Mouse (Mus musculus): ENCODE measurements at regions not wholly inside any gene's neighbourhood (a gene's known extent, or its start where the extent isn't known, plus 50 kb on each side); places are given as distances from the start of the nearest gene placed in this dataset.

- Histone ChIP-seq H3K4me1 (replicated peaks; ENCODE audit: control insufficient read depth, insufficient read depth, low read length) (peaks cover 3% of the 10 kb centered on the region; the same call in 1 of the 2 replicates), H3K4me3 (ENCODE audit: low read depth, low read length) (no peak overlapping the region), H3K9ac (ENCODE audit: low read length) (no peak overlapping the region), H3K27ac (ENCODE audit: low read depth) (no peak overlapping the region), H3K9me3 (ENCODE audit: control insufficient read depth, low read length) (no peaks in the 10 kb centered on the region), H3K27me3 (replicated peaks; ENCODE audit: control insufficient read depth, insufficient read depth, low read length) (no peaks in the 10 kb centered on the region), H3K36me3 (ENCODE audit: control insufficient read depth, insufficient read depth, low read length) (no peaks in the 10 kb centered on the region), H3K4me2 (ENCODE audit: low read length) (no peak overlapping the region)
- no peak for DNase-seq (ENCODE audit: low spot score)
- ATAC-seq (replicated peaks; ENCODE audit: low FRiP score, low TSS enrichment, low read depth) = no peak
- 14% methylated on average over 7 of the region's 7 CpGs for WGBS
These were observed 255.2 kb upstream of the Arid1b start for GRCm38 (mm10) chr17:4738717-4739485.

- Histone ChIP-seq H3K4me1 (replicated peaks; ENCODE audit: control insufficient read depth, insufficient read depth, low read length) (no peaks in the 10 kb centered on the region; the same call in 1 of the 2 replicates), H3K4me3 (ENCODE audit: low read depth, low read length) (no peak overlapping the region), H3K36me3 (ENCODE audit: control insufficient read depth, insufficient read depth, low read length) (no peaks in the 10 kb centered on the region), H3K9me3 (ENCODE audit: control insufficient read depth, low read length) (no peaks in the 10 kb centered on the region), H3K9ac (ENCODE audit: low read length) (no peak overlapping the region), H3K27me3 (replicated peaks; ENCODE audit: control insufficient read depth, insufficient read depth, low read length) (no peaks in the 10 kb centered on the region), H3K27ac (ENCODE audit: low read depth) (no peak overlapping the region), H3K4me2 (ENCODE audit: low read length) (no peak overlapping the region)
- 34% methylated on average over 5 of the region's 5 CpGs for WGBS
- no peak for DNase-seq (ENCODE audit: low spot score)
- no peak for ATAC-seq (replicated peaks; ENCODE audit: low FRiP score, low TSS enrichment, low read depth)
These were observed 253.3 kb upstream of the Arid1b start for GRCm38 (mm10) chr17:4740784-4741183.

DNA sequence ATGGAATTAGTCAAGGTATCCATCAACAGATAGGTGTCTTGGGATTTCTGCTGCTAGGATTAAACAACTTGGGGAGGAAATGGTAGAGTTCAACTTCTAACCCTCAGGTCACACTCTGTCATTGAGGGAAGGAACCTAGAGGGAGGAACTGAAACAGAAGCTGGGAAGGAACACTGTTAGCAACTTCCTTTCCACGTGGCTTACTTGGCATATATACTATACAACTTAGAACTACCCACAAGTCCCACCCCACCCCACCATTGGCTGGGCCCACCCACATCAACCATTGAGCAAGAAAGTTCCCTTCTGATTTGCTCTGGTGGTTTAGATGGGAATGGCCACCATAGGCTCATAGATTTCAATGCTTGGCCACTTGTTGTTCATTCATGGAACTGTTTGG lies 251.8 kb upstream of the Arid1b start:
- Histone ChIP-seq H3K9me3 (ENCODE audit: control insufficient read depth, low read length) (no peaks in the 10 kb centered on the region), H3K27me3 (replicated peaks; ENCODE audit: control insufficient read depth, insufficient read depth, low read length) (no peaks in the 10 kb centered on the region), H3K36me3 (ENCODE audit: control insufficient read depth, insufficient read depth, low read length) (no peaks in the 10 kb centered on the region), H3K4me2 (ENCODE audit: low read length) (no peak overlapping the region), H3K9ac (ENCODE audit: low read length) (no peak overlapping the region), H3K4me3 (ENCODE audit: low read depth, low read length) (no peak overlapping the region), H3K27ac (ENCODE audit: low read depth) (no peak overlapping the region), H3K4me1 (replicated peaks; ENCODE audit: control insufficient read depth, insufficient read depth, low read length) (no peaks in the 10 kb centered on the region; the same call in 1 of the 2 replicates)
- WGBS = 67% methylated on average over 1 of the region's 1 CpGs
- DNase-seq (ENCODE audit: low spot score) = no peak
- ATAC-seq (replicated peaks; ENCODE audit: low FRiP score, low TSS enrichment, low read depth) = no peak

DNA sequence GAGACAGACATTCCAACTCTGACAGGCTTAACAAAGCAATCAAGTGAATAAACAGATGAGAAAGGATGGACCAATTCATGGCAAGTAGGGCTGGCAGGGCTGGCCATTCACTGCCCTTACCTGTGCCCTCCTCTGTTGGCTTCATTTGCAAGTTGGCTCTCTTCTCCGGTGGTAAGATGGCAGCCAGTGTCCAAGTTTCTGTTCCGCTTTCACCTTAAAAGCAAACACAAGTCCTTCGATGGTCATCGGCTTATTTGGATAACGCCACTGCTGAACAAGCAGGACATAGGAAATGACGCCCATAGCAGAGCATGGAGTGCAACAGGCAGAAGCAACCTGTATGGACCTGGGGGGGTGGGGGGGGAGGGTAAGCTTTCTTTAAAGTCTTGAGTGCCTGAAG lies 231.2 kb upstream of the Arid1b start:
- H3K4me3 ChIP-seq (ENCODE audit: low read depth, low read length) = no peak overlapping the region

DNA sequence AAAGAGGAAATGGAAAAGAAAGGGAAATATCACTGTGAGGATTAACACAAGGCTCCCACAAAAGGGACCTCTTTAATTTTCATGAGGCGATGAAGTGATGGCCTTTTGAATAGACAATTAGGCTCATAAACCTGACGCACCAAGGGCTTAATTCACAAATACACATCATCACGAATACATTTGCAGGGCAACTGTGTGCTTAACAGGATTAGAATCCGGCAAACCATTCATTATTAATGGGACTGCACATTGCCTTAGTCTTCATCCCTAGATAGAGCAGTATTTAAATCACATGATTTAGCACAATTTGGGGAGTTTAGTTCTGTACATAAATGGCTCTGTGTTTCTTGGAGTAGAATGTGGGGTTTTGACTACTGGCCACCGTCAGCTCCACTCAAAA lies 228.4 kb upstream of the Arid1b start:
- Histone ChIP-seq H3K27me3 (replicated peaks; ENCODE audit: control insufficient read depth, insufficient read depth, low read length) (no peaks in the 10 kb centered on the region), H3K4me3 (ENCODE audit: low read depth, low read length) (no peak overlapping the region), H3K4me2 (ENCODE audit: low read length) (no peak overlapping the region), H3K9me3 (ENCODE audit: control insufficient read depth, low read length) (no peaks in the 10 kb centered on the region), H3K4me1 (replicated peaks; ENCODE audit: control insufficient read depth, insufficient read depth, low read length) (no peaks in the 10 kb centered on the region), H3K27ac (ENCODE audit: low read depth) (no peak overlapping the region), H3K36me3 (ENCODE audit: control insufficient read depth, insufficient read depth, low read length) (no peaks in the 10 kb centered on the region), H3K9ac (ENCODE audit: low read length) (no peak overlapping the region)
- ATAC-seq (replicated peaks; ENCODE audit: low FRiP score, low TSS enrichment, low read depth) = no peak
- DNase-seq (ENCODE audit: low spot score) = no peak
- WGBS = 87% methylated on average over 5 of the region's 5 CpGs

More for the DNA sequence above, 231.2 kb upstream of the Arid1b start:
- Histone ChIP-seq H3K9ac (ENCODE audit: low read length) (no peak overlapping the region), H3K27ac (ENCODE audit: low read depth) (no peak overlapping the region), H3K4me1 (replicated peaks; ENCODE audit: control insufficient read depth, insufficient read depth, low read length) (no peaks in the 10 kb centered on the region), H3K36me3 (ENCODE audit: control insufficient read depth, insufficient read depth, low read length) (no peaks in the 10 kb centered on the region), H3K4me2 (ENCODE audit: low read length) (no peak overlapping the region), H3K9me3 (ENCODE audit: control insufficient read depth, low read length) (no peaks in the 10 kb centered on the region), H3K27me3 (replicated peaks; ENCODE audit: control insufficient read depth, insufficient read depth, low read length) (no peaks in the 10 kb centered on the region)
- WGBS = 89% methylated on average over 6 of the region's 6 CpGs
- ATAC-seq (replicated peaks; ENCODE audit: low FRiP score, low TSS enrichment, low read depth) = no peak
- no peak for DNase-seq (ENCODE audit: low spot score)

DNA sequence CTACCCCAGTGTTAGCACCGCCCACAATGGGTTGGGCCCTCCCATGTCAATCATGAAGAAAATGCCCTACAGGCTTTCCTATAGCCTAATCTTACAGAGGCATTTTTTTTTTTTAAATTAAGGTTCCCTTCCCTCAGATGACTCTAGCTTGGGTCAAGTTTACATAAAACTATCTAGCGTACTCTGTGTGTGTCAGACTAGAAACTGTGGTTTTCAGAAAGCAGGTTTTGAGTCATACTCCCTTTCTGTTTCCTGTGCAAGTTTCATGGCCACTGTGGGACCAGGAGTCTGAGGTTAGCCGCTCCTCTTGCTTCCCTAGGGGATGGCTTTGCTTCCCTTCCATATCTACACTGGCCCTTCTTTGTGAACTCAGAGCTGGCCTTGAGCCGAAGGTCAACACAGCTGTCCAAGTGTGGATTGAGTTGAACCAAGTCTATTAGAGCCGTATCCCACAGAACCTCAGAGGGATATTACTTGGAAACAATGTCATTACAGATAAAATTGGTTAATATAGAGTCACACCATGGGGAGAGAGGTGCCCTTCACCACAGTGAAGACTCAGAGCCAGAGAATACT lies 226.1 kb upstream of the Arid1b start:
- ATAC-seq (replicated peaks; ENCODE audit: low FRiP score, low TSS enrichment, low read depth) (no peak), DNase-seq (ENCODE audit: low spot score) (no peak)
- no peak overlapping the region for H3K27ac ChIP-seq (ENCODE audit: low read depth)
- H3K36me3 ChIP-seq (ENCODE audit: control insufficient read depth, insufficient read depth, low read length) = no peaks in the 10 kb centered on the region
- no peaks in the 10 kb centered on the region for H3K27me3 ChIP-seq (replicated peaks; ENCODE audit: control insufficient read depth, insufficient read depth, low read length)
- no peaks in the 10 kb centered on the region for H3K9me3 ChIP-seq (ENCODE audit: control insufficient read depth, low read length)
- H3K9ac ChIP-seq (ENCODE audit: low read length) = no peak overlapping the region
- H3K4me1 ChIP-seq (replicated peaks; ENCODE audit: control insufficient read depth, insufficient read depth, low read length) = no peaks in the 10 kb centered on the region
- WGBS = 92% methylated on average over 5 of the region's 5 CpGs
- no peak overlapping the region for H3K4me2 ChIP-seq (ENCODE audit: low read length)
- no peak overlapping the region for H3K4me3 ChIP-seq (ENCODE audit: low read depth, low read length)

DNA sequence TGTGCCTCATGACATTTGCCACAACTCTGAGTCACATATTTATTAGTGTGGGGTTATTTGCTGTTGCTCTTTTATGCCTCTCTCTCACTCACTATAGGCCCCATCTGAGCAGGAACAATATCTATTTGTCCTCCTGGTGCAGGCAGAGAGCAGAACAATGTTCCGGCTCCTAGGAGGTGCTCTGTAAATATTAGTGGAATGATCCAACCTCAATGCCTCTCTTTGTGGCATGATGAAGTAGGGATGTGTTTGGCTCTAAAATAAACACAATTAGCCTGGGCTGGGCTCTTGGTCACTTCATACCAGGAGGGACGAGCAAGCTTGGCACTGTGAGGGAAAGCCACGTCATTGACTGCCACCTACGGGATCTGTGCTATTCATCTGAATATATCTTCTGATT lies 224.8 kb upstream of the Arid1b start:
- Histone ChIP-seq H3K36me3 (ENCODE audit: control insufficient read depth, insufficient read depth, low read length) (no peaks in the 10 kb centered on the region), H3K4me3 (ENCODE audit: low read depth, low read length) (no peak overlapping the region)
- ATAC-seq (replicated peaks; ENCODE audit: low FRiP score, low TSS enrichment, low read depth) = 0 out of 2 replicates have a peak, but pooled peaks have one; percentile 23

GRCm38 (mm10) chr17:4770052-4770451 lies 224.1 kb upstream of the Arid1b start:
- 77% methylated on average over 3 of the region's 3 CpGs for WGBS
- no peak for DNase-seq (ENCODE audit: low spot score)
- no peaks in the 10 kb centered on the region for H3K27me3 ChIP-seq (replicated peaks; ENCODE audit: control insufficient read depth, insufficient read depth, low read length)

More for the DNA sequence above, 224.8 kb upstream of the Arid1b start:
- H3K27me3 ChIP-seq (replicated peaks; ENCODE audit: control insufficient read depth, insufficient read depth, low read length) = no peaks in the 10 kb centered on the region
- H3K27ac ChIP-seq (ENCODE audit: low read depth) = no peak overlapping the region
- 60% methylated on average over 4 of the region's 4 CpGs for WGBS
- H3K4me1 ChIP-seq (replicated peaks; ENCODE audit: control insufficient read depth, insufficient read depth, low read length) = no peaks in the 10 kb centered on the region
- DNase-seq (ENCODE audit: low spot score) = no peak
- H3K9ac ChIP-seq (ENCODE audit: low read length) = no peak overlapping the region
- no peaks in the 10 kb centered on the region for H3K9me3 ChIP-seq (ENCODE audit: control insufficient read depth, low read length)
- no peak overlapping the region for H3K4me2 ChIP-seq (ENCODE audit: low read length)

DNA sequence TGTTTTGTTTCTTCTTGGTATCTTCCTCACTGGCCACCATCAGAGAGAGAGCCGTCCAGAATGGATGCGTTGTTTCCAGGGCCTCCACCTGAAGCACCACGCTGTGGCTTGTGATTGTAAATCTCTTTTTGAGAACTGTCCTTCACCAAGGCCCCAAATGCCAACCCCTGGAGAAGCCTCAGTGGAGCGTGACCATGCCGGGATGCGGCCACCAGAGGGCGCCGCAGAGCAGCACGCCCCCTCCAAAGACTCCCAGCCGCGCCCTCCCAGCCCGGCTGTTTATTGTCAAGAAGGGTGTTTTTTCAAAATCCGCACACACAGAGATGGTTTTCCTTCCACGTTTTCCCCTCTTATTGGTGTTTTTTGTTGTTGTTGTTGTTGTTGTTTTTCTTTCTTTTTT lies 216.0 kb upstream of the Arid1b start:
- 1% methylated on average over 14 of the region's 14 CpGs for WGBS
- no peaks in the 10 kb centered on the region for H3K4me1 ChIP-seq (replicated peaks; ENCODE audit: control insufficient read depth, insufficient read depth, low read length)
- peak; percentile 87 for DNase-seq (ENCODE audit: low spot score)
- no peak overlapping the region for H3K4me3 ChIP-seq (ENCODE audit: low read depth, low read length)
- H3K9ac ChIP-seq (ENCODE audit: low read length) = no peak overlapping the region
- no peaks in the 10 kb centered on the region for H3K9me3 ChIP-seq (ENCODE audit: control insufficient read depth, low read length)
- H3K4me2 ChIP-seq (ENCODE audit: low read length) = peak overlapping the region; percentile 22; the same call in 1 of the 2 replicates
- no peak overlapping the region for H3K27ac ChIP-seq (ENCODE audit: low read depth)
- no peaks in the 10 kb centered on the region for H3K27me3 ChIP-seq (replicated peaks; ENCODE audit: control insufficient read depth, insufficient read depth, low read length)
- ATAC-seq (replicated peaks; ENCODE audit: low FRiP score, low TSS enrichment, low read depth) = no peak
- H3K36me3 ChIP-seq (ENCODE audit: control insufficient read depth, insufficient read depth, low read length) = no peaks in the 10 kb centered on the region

More at GRCm38 (mm10) chr17:4770052-4770451, 224.1 kb upstream of the Arid1b start:
- ATAC-seq (replicated peaks; ENCODE audit: low FRiP score, low TSS enrichment, low read depth) = no peak
- Histone ChIP-seq H3K27ac (ENCODE audit: low read depth) (no peak overlapping the region), H3K4me3 (ENCODE audit: low read depth, low read length) (no peak overlapping the region), H3K36me3 (ENCODE audit: control insufficient read depth, insufficient read depth, low read length) (no peaks in the 10 kb centered on the region), H3K9me3 (ENCODE audit: control insufficient read depth, low read length) (no peaks in the 10 kb centered on the region), H3K9ac (ENCODE audit: low read length) (no peak overlapping the region), H3K4me2 (ENCODE audit: low read length) (no peak overlapping the region), H3K4me1 (replicated peaks; ENCODE audit: control insufficient read depth, insufficient read depth, low read length) (no peaks in the 10 kb centered on the region)

Measured in intestine, embryonic 14.5 days (tissue).